Mouse (Mus musculus) hindbrain, embryonic 14.5 days (tissue): ENCODE results near the gene Ncor2. TPM values are rescaled to one million over a fixed set of nuclear protein-coding genes. Genes with fewer than 3 reads are reported as not detected.

Experiments used
- ATAC-seq: fragments of 200-750 bp; cut with Nextera tagmentation; 2 replicates; pipeline ENCODE4 v1.8.0; 2017; ENCODE audit warnings: moderate number of reproducible peaks, mild to moderate bottlenecking, moderate TSS enrichment, moderate library complexity; ENCODE audit not compliant: low FRiP score
- DNase-seq: peaks from one replicate; pipeline ENCODE4 v3.0.0-alpha.2; 2015; ENCODE audit warnings: low spot score
- H3K27ac ChIP-seq: fragments of 300-500 bp; sonication (generic); 2 replicates; pipeline ENCODE4 v1.5.1; 2014; ENCODE audit warnings: mild to moderate bottlenecking, moderate library complexity
- H3K27me3 ChIP-seq: fragments of 300-500 bp; sonication (generic); 2 replicates; pipeline ENCODE4 v1.6.1; 2014; ENCODE audit warnings: mild to moderate bottlenecking, low read length, mixed read lengths; ENCODE audit not compliant: control insufficient read depth, insufficient read depth
- H3K36me3 ChIP-seq: fragments of 300-500 bp; sonication (generic); replicated peaks from 2 replicates; pipeline ENCODE4 v1.6.1; 2014; ENCODE audit not compliant: control insufficient read depth, insufficient read depth
- H3K4me1 ChIP-seq: fragments of 300-500 bp; sonication (generic); replicated peaks from 2 replicates; pipeline ENCODE4 v1.6.1; 2014; ENCODE audit warnings: antibody characterized with exemption, low read length, mixed read lengths; ENCODE audit not compliant: control insufficient read depth, insufficient read depth
- H3K4me2 ChIP-seq: fragments of 300-500 bp; sonication (generic); replicated peaks from 2 replicates; pipeline ENCODE4 v1.6.1; 2014; ENCODE audit warnings: mild to moderate bottlenecking, moderate library complexity
- H3K4me3 ChIP-seq: fragments of 300-500 bp; sonication (generic); replicated peaks from 2 replicates; pipeline ENCODE4 v1.5.1; 2014; ENCODE audit warnings: mild to moderate bottlenecking, low read length
- H3K9ac ChIP-seq: fragments of 300-500 bp; sonication (generic); 2 replicates; pipeline ENCODE4 v1.6.1; 2014
- H3K9me3 ChIP-seq: fragments of 300-500 bp; sonication (generic); 2 replicates; pipeline ENCODE4 v1.6.1; 2016; ENCODE audit warnings: low read length; ENCODE audit not compliant: control insufficient read depth
- WGBS: fragments of 180-500 bp; shearing (Covaris S2); extraction: QIAGEN DNeasy Blood & Tissue Kit; methylation state at CpG from one replicate; pipeline ENCODE4 v1.1.7; 2014; 5-methylcytosine and 5-hydroxymethylcytosine counted together
- polyA plus RNA-seq: library from polyadenylated mRNA; unstranded; fragments of >200 nt; fragmentation: Nextera tagmentation; extraction: Ambion mirVana; gene quantifications from 2 replicates; pipeline ENCODE4 v1.2.1, GENCODE M21; 2014

Ncor2 gene
- polyA plus RNA-seq, 1 experiment from 2014 or later: 27.4 TPM

- H3K9ac ChIP-seq: no peak overlapping the region
- DNase-seq: no peak
Measured at GRCm38 (mm10) chr5:125052603-125053488, 126.2 kb downstream of the Ncor2 start.

GRCm38 (mm10) chr5:125052237-125052602 lies 126.8 kb downstream of the Ncor2 start:
- 78% methylated on average over 10 of the region's 10 CpGs for WGBS
- peaks cover 59% of the 10 kb centered on the region for H3K36me3 ChIP-seq

More at GRCm38 (mm10) chr5:125052603-125053488, 126.2 kb downstream of the Ncor2 start:
- no peaks in the 10 kb centered on the region for H3K9me3 ChIP-seq
- 74% methylated on average over 23 of the region's 23 CpGs for WGBS
- H3K4me3 ChIP-seq: no peak overlapping the region
- H3K4me2 ChIP-seq: no peak overlapping the region
- no peak for ATAC-seq
- H3K27me3 ChIP-seq: no peaks in the 10 kb centered on the region
- peaks cover 18% of the 10 kb centered on the region for H3K4me1 ChIP-seq
- H3K36me3 ChIP-seq: peaks cover 53% of the 10 kb centered on the region
- no peak overlapping the region for H3K27ac ChIP-seq

GRCm38 (mm10) chr5:125049481-125049880 lies 129.5 kb downstream of the Ncor2 start:
- ATAC-seq: no peak

More at GRCm38 (mm10) chr5:125052237-125052602, 126.8 kb downstream of the Ncor2 start:
- H3K4me2 ChIP-seq: no peak overlapping the region
- H3K9me3 ChIP-seq: no peaks in the 10 kb centered on the region
- ATAC-seq (no peak), DNase-seq (no peak)
- no peak overlapping the region for H3K27ac ChIP-seq
- no peak overlapping the region for H3K9ac ChIP-seq
- no peaks in the 10 kb centered on the region for H3K27me3 ChIP-seq
- peaks cover 12% of the 10 kb centered on the region for H3K4me1 ChIP-seq
- H3K4me3 ChIP-seq: no peak overlapping the region

GRCm38 (mm10) chr5:125046436-125046835 lies 132.6 kb downstream of the Ncor2 start:
- peaks cover 63% of the 10 kb centered on the region for H3K36me3 ChIP-seq
- no peak for DNase-seq
- no peak overlapping the region for H3K9ac ChIP-seq
- no peak for ATAC-seq
- H3K4me2 ChIP-seq: no peak overlapping the region
- no peaks in the 10 kb centered on the region; the same call in 1 of the 2 replicates for H3K4me1 ChIP-seq
- no peak overlapping the region for H3K27ac ChIP-seq
- WGBS: 64% methylated on average over 5 of the region's 5 CpGs
- H3K9me3 ChIP-seq: no peaks in the 10 kb centered on the region
- no peak overlapping the region for H3K4me3 ChIP-seq
- no peaks in the 10 kb centered on the region for H3K27me3 ChIP-seq

More at GRCm38 (mm10) chr5:125049481-125049880, 129.5 kb downstream of the Ncor2 start:
- H3K9me3 ChIP-seq: no peaks in the 10 kb centered on the region
- 94% methylated on average over 4 of the region's 4 CpGs for WGBS
- no peaks in the 10 kb centered on the region for H3K27me3 ChIP-seq
- H3K27ac ChIP-seq: no peak overlapping the region
- H3K36me3 ChIP-seq: peaks cover 63% of the 10 kb centered on the region
- no peaks in the 10 kb centered on the region; the same call in 1 of the 2 replicates for H3K4me1 ChIP-seq
- H3K4me3 ChIP-seq: no peak overlapping the region
- DNase-seq: no peak
- no peak overlapping the region for H3K9ac ChIP-seq
- H3K4me2 ChIP-seq: no peak overlapping the region

- H3K4me3 ChIP-seq: no peak overlapping the region
- no peaks in the 10 kb centered on the region; the same call in 1 of the 2 replicates for H3K4me1 ChIP-seq
- H3K9me3 ChIP-seq: no peaks in the 10 kb centered on the region
- WGBS: 20% methylated on average over 5 of the region's 5 CpGs
- H3K27me3 ChIP-seq: no peaks in the 10 kb centered on the region
- H3K27ac ChIP-seq: no peak overlapping the region
- ATAC-seq (no peak), DNase-seq (no peak)
- H3K9ac ChIP-seq: no peak overlapping the region
- H3K36me3 ChIP-seq: peaks cover 57% of the 10 kb centered on the region
- H3K4me2 ChIP-seq: no peak overlapping the region
Measured at GRCm38 (mm10) chr5:125045202-125045601, 133.8 kb downstream of the Ncor2 start.

- WGBS: 71% methylated on average over 6 of the region's 6 CpGs
- H3K4me3 ChIP-seq: no peak overlapping the region
- H3K9ac ChIP-seq: no peak overlapping the region
- H3K27me3 ChIP-seq: no peaks in the 10 kb centered on the region
- no peak overlapping the region for H3K27ac ChIP-seq
- no peaks in the 10 kb centered on the region for H3K9me3 ChIP-seq
- ATAC-seq (no peak), DNase-seq (no peak)
- no peaks in the 10 kb centered on the region; the same call in 1 of the 2 replicates for H3K4me1 ChIP-seq
- peaks cover 57% of the 10 kb centered on the region for H3K36me3 ChIP-seq
- H3K4me2 ChIP-seq: no peak overlapping the region
Measured at GRCm38 (mm10) chr5:125043448-125043847, 135.6 kb downstream of the Ncor2 start.

GRCm38 (mm10) chr5:125041578-125041977 lies 137.4 kb downstream of the Ncor2 start:
- Histone ChIP-seq H3K9me3 (no peaks in the 10 kb centered on the region), H3K27ac (no peak overlapping the region), H3K9ac (no peak overlapping the region), H3K4me3 (no peak overlapping the region), H3K36me3 (peaks cover 57% of the 10 kb centered on the region), H3K4me2 (no peak overlapping the region), H3K27me3 (no peaks in the 10 kb centered on the region), H3K4me1 (no peaks in the 10 kb centered on the region; the same call in 1 of the 2 replicates)
- WGBS: 81% methylated on average over 9 of the region's 9 CpGs
- DNase-seq (no peak), ATAC-seq (no peak)

GRCm38 (mm10) chr5:125040128-125040584 lies 138.9 kb downstream of the Ncor2 start:
- Histone ChIP-seq H3K4me1 (no peaks in the 10 kb centered on the region), H3K9me3 (no peaks in the 10 kb centered on the region), H3K27me3 (no peaks in the 10 kb centered on the region), H3K27ac (no peak overlapping the region), H3K4me2 (no peak overlapping the region), H3K9ac (no peak overlapping the region), H3K36me3 (peaks cover 66% of the 10 kb centered on the region), H3K4me3 (no peak overlapping the region)
- no peak for ATAC-seq
- DNase-seq: no peak
- WGBS: 52% methylated on average over 5 of the region's 5 CpGs

- no peak overlapping the region for H3K27ac ChIP-seq
Measured at GRCm38 (mm10) chr5:125039377-125040027, 139.5 kb downstream of the Ncor2 start.

More at GRCm38 (mm10) chr5:125039377-125040027, 139.5 kb downstream of the Ncor2 start:
- H3K9ac ChIP-seq: no peak overlapping the region
- peaks cover 72% of the 10 kb centered on the region for H3K36me3 ChIP-seq
- ATAC-seq (no peak), DNase-seq (no peak)
- H3K27me3 ChIP-seq: no peaks in the 10 kb centered on the region
- H3K9me3 ChIP-seq: no peaks in the 10 kb centered on the region
- H3K4me1 ChIP-seq: no peaks in the 10 kb centered on the region
- 91% methylated on average over 8 of the region's 8 CpGs for WGBS
- H3K4me2 ChIP-seq: no peak overlapping the region
- no peak overlapping the region for H3K4me3 ChIP-seq
